In genomic region chr5:73133833-73134185, GRCm38 (mm10) we compare ENCODE assay signal across 7 mouse cellular contexts.
DNase-seq lines count a peak whose midpoint lies in the region; ATAC-seq and TF ChIP-seq lines count a peak whose summit lies in the region.

No protein-coding gene starts in this region.

- peak; percentile 15; the same call in 1 of the 2 replicates for ATAC-seq in heart, embryonic 12.5 days (ENCODE audit: insufficient number of reproducible peaks, low FRiP score)
- peak; percentile 43; the same call in 1 of the 2 replicates for ATAC-seq in kidney, postnatal 0 days (replicated peaks; ENCODE audit: low FRiP score, low read depth)
- ATAC-seq in liver, postnatal 0 days, result peak; percentile 68

- in situ Hi-C loops in ES-E14 (cut with MboI; ENCODE audit: low sequenced_read_pairs in 2 of 2, unreplicated experiment in 2 of 2), result loop anchor here (10.0 to 25.0 kb wide), 2 partner anchors 241 to 253 kb away; no protein-coding TSS in a partner anchor

- H3ac ChIP-seq in C2C12 (ENCODE audit: control insufficient read depth, insufficient read length, low read depth), result no peak overlapping the region

- no peaks in the 10 kb centered on the region for H3K9me3 ChIP-seq in ES-E14 (ENCODE audit: control insufficient read depth, insufficient read depth, low read depth, low read length)
- no peaks in the 10 kb centered on the region for H3K9me3 ChIP-seq in heart, embryonic 12.5 days (replicated peaks)
- H3K9me3 ChIP-seq in kidney, postnatal 0 days (replicated peaks; ENCODE audit: low read length), result no peaks in the 10 kb centered on the region
- H3K9me3 ChIP-seq in liver, postnatal 0 days (ENCODE audit: low read length), result no peaks in the 10 kb centered on the region

- TF ChIP-seq EP300 in liver, postnatal 0 days (IDR thresholded peaks at IDR 0.05; ENCODE audit: low read depth), result no peak

- DNase-seq in ES-E14 (ENCODE audit: low read depth, low spot score), result peak; percentile 42
- peak; percentile 71 for DNase-seq in cerebellum, adult 9-10 months
- peak; percentile 84 for DNase-seq in kidney, postnatal 0 days (ENCODE audit: low spot score)
- peak; percentile 33 for DNase-seq in liver, postnatal 0 days
- DNase-seq in retina, postnatal 7 days (ENCODE audit: low read depth, low spot score), result peak; percentile 39

- H3K27ac ChIP-seq in ES-E14 (ENCODE audit: insufficient read depth, low read depth, low read length, poor library complexity, severe bottlenecking), result no peak overlapping the region
- H3K27ac ChIP-seq in heart, embryonic 12.5 days (ENCODE audit: poor library complexity, severe bottlenecking), result no peak overlapping the region
- H3K27ac ChIP-seq in kidney, postnatal 0 days, result no peak overlapping the region
- H3K27ac ChIP-seq in liver, postnatal 0 days (ENCODE audit: low read depth), result peak overlapping the region; percentile 22; the same call in 1 of the 2 replicates

- H3K79me3 ChIP-seq in C2C12 (ENCODE audit: low read depth), result no peaks in the 10 kb centered on the region

- TF ChIP-seq CTCF in C2C12 (IDR thresholded peaks at IDR 0.05; ENCODE audit: control insufficient read depth, insufficient read depth, insufficient read length), result peak; percentile 62
- peak; percentile 84 for TF ChIP-seq CTCF in kidney, postnatal 0 days (IDR thresholded peaks at IDR 0.05; ENCODE audit: low read depth)
- TF ChIP-seq CTCF in liver, postnatal 0 days (IDR thresholded peaks at IDR 0.05; ENCODE audit: low read depth), result peak; percentile 93

- H3K27me3 ChIP-seq in C2C12 (ENCODE audit: control insufficient read depth, insufficient read depth, insufficient read length), result no peaks in the 10 kb centered on the region
- H3K27me3 ChIP-seq in heart, embryonic 12.5 days (replicated peaks), result no peaks in the 10 kb centered on the region
- no peaks in the 10 kb centered on the region for H3K27me3 ChIP-seq in kidney, postnatal 0 days (ENCODE audit: insufficient read depth, low read length)
- no peaks in the 10 kb centered on the region for H3K27me3 ChIP-seq in liver, postnatal 0 days (ENCODE audit: insufficient read depth, low read length)

- no peaks in the 10 kb centered on the region for H3K4me1 ChIP-seq in ES-E14 (ENCODE audit: control insufficient read depth in 2 of 2, insufficient read depth in 2 of 2, low read length in 2 of 2, poor library complexity in 1 of 2)
- peaks cover 11% of the 10 kb centered on the region for H3K4me1 ChIP-seq in heart, embryonic 12.5 days (replicated peaks)
- no peaks in the 10 kb centered on the region for H3K4me1 ChIP-seq in kidney, postnatal 0 days (replicated peaks; ENCODE audit: insufficient read depth, low read length)
- H3K4me1 ChIP-seq in liver, postnatal 0 days (ENCODE audit: insufficient read depth), result peaks cover 5% of the 10 kb centered on the region

- no peak overlapping the region for H3K9ac ChIP-seq in ES-E14 (ENCODE audit: insufficient read depth, low read depth, low read length, poor library complexity, severe bottlenecking)
- H3K9ac ChIP-seq in heart, embryonic 12.5 days, result no peak overlapping the region
- no peak overlapping the region for H3K9ac ChIP-seq in kidney, postnatal 0 days (ENCODE audit: low read depth, low read length)
- no peak overlapping the region for H3K9ac ChIP-seq in liver, postnatal 0 days (replicated peaks)

- no peak overlapping the region for H3K4me2 ChIP-seq in heart, embryonic 12.5 days
- H3K4me2 ChIP-seq in kidney, postnatal 0 days (ENCODE audit: low read length), result no peak overlapping the region
- peak overlapping the region; percentile 30; the same call in 1 of the 2 replicates for H3K4me2 ChIP-seq in liver, postnatal 0 days (ENCODE audit: low read depth, low read length)

- no peak overlapping the region for H3K4me3 ChIP-seq in C2C12 (ENCODE audit: insufficient read depth, poor library complexity, severe bottlenecking)
- H3K4me3 ChIP-seq in ES-E14 (ENCODE audit: insufficient read depth in 1 of 2, low read depth in 1 of 2, low read length in 2 of 2, poor library complexity in 1 of 2, severe bottlenecking in 1 of 2), result no peak overlapping the region
- no peak overlapping the region for H3K4me3 ChIP-seq in heart, embryonic 12.5 days
- no peak overlapping the region for H3K4me3 ChIP-seq in kidney, postnatal 0 days (replicated peaks; ENCODE audit: low read depth, low read length)
- H3K4me3 ChIP-seq in liver, postnatal 0 days (ENCODE audit: low read depth, low read length), result no peak overlapping the region

- H3K79me2 ChIP-seq in C2C12 (ENCODE audit: control insufficient read depth, insufficient read depth), result no peaks in the 10 kb centered on the region

- WGBS in heart, embryonic 12.5 days, result 43% methylated on average over 5 of the region's 5 CpGs
- 27% methylated on average over 5 of the region's 5 CpGs for WGBS in kidney, postnatal 0 days
- 32% methylated on average over 5 of the region's 5 CpGs for WGBS in liver, postnatal 0 days (ENCODE audit: insufficient replicate concordance)

- H3K36me3 ChIP-seq in C2C12 (ENCODE audit: control insufficient read depth, insufficient read depth) (no peaks in the 10 kb centered on the region), ES-E14 (ENCODE audit: control insufficient read depth, insufficient read depth, low read length, poor library complexity, severe bottlenecking) (peaks cover 14% of the 10 kb centered on the region)
- H3K36me3 ChIP-seq in heart, embryonic 12.5 days, result peaks cover 20% of the 10 kb centered on the region
- H3K36me3 ChIP-seq in kidney, postnatal 0 days (ENCODE audit: insufficient read depth, low read length), result 0 out of 2 replicates have a peak, but pooled peaks cover 1% of the 10 kb centered on the region
- peaks cover 35% of the 10 kb centered on the region for H3K36me3 ChIP-seq in liver, postnatal 0 days (replicated peaks; ENCODE audit: insufficient read depth, low read length)

TF ChIP-seq in C2C12, 6 proteins besides CTCF, POLR2A, EP300 and RAD21:
- TF ChIP-seq MYOD1 (IDR thresholded peaks at IDR 0.05; ENCODE audit: control insufficient read depth, insufficient read length, low read depth) (no peak), USF1 (IDR thresholded peaks at IDR 0.05; ENCODE audit: low read depth) (no peak), FOSL1 (IDR thresholded peaks at IDR 0.05; ENCODE audit: insufficient read depth, low read length, poor library complexity, severe bottlenecking) (no peak), MYOG (IDR thresholded peaks at IDR 0.05; ENCODE audit: control insufficient read depth, extremely low read depth, insufficient read length) (no peak), CEBPB (IDR thresholded peaks at IDR 0.05; ENCODE audit: low read depth) (no peak), MAX (IDR thresholded peaks at IDR 0.05) (no peak)

TF ChIP-seq in ES-E14, 5 proteins besides CTCF, POLR2A, EP300 and RAD21:
- TF ChIP-seq HCFC1 (IDR thresholded peaks at IDR 0.05; ENCODE audit: borderline replicate concordance, insufficient read depth, low read length) (no peak), ZC3H11A (IDR thresholded peaks at IDR 0.05; ENCODE audit: borderline replicate concordance, low read depth, low read length) (peak; percentile 62; the same call in 1 of the 2 replicates)

Comparison
In these comparisons a context has a peak if more than half of its experiments do, and no peak if none do; other contexts are left out.
1. DNase-seq: peak in every context shown above with its lines; median percentile 84 in kidney, postnatal 0 days; 71 in cerebellum, adult 9-10 months; 42 in ES-E14; 39 in retina, postnatal 7 days; 33 in liver, postnatal 0 days.
2. ATAC-seq: peak in every context shown above with its lines; median percentile 68 in liver, postnatal 0 days; 43 in kidney, postnatal 0 days; 15 in heart, embryonic 12.5 days.